ENCODE assay signal across 28 mouse cellular contexts in genomic region chr16:20530941-20531340, GRCm38 (mm10). TPM values are rescaled to one million over a fixed set of nuclear protein-coding genes. Genes with fewer than 3 reads are reported as not detected.
DNase-seq lines count a peak whose midpoint lies in the region; ATAC-seq and TF ChIP-seq lines count a peak whose summit lies in the region.
"Had no signal": no experiment of that assay in that cellular context is flagged by ENCODE, and none has a peak within 500 bp of the region (broad histone marks: within the 10 kb centered on the region; RNA-seq: fewer than 3 reads in every experiment).

No protein-coding gene starts in this region.

- H3K4me3 ChIP-seq in hindbrain, embryonic 12.5 days, result no peak overlapping the region
- H3K4me3 ChIP-seq in hindbrain, embryonic 11.5 days (ENCODE audit: low read depth, low read length), result no peak overlapping the region
- peak overlapping the region; percentile 20 for H3K4me3 ChIP-seq in ES-Bruce4 (ENCODE audit: low read depth, low read length)
- H3K4me3 ChIP-seq: embryonic facial prominence, embryonic 13.5 days; embryonic facial prominence, embryonic 15.5 days; erythroblast, embryonic 14.5 days; forebrain, embryonic 10.5 days; forebrain, embryonic 12.5 days had no signal

- no peak overlapping the region for H3K4me2 ChIP-seq in hindbrain, embryonic 12.5 days (replicated peaks)
- H3K4me2 ChIP-seq in hindbrain, embryonic 11.5 days (replicated peaks; ENCODE audit: low read depth, low read length), result no peak overlapping the region
- H3K4me2 ChIP-seq: embryonic facial prominence, embryonic 13.5 days; embryonic facial prominence, embryonic 15.5 days; forebrain, embryonic 12.5 days had no signal

- TF ChIP-seq POLR2A in ES-Bruce4 (IDR thresholded peaks at IDR 0.05; ENCODE audit: insufficient read depth, low read length), result no peak

- H3K36me3 ChIP-seq in hindbrain, embryonic 12.5 days, result peaks cover 77% of the 10 kb centered on the region
- H3K36me3 ChIP-seq in hindbrain, embryonic 11.5 days (ENCODE audit: control insufficient read depth, insufficient read depth, low read length), result peaks cover 17% of the 10 kb centered on the region
- peaks cover 12% of the 10 kb centered on the region; the same call in 1 of the 2 replicates for H3K36me3 ChIP-seq in ES-Bruce4 (ENCODE audit: control insufficient read depth, insufficient read depth, low read length, poor library complexity, severe bottlenecking)

- no peak for TF ChIP-seq EP300 in ES-Bruce4 (IDR thresholded peaks at IDR 0.05; ENCODE audit: insufficient read depth, low read depth, low read length)

- peak overlapping the region; percentile 13; the same call in 1 of the 2 replicates for H3K9ac ChIP-seq in hindbrain, embryonic 12.5 days
- no peak overlapping the region for H3K9ac ChIP-seq in hindbrain, embryonic 11.5 days (ENCODE audit: low read depth, low read length)
- H3K9ac ChIP-seq in ES-Bruce4 (ENCODE audit: low read depth, poor library complexity, severe bottlenecking), result peak overlapping the region; percentile 30
- H3K9ac ChIP-seq: embryonic facial prominence, embryonic 13.5 days; embryonic facial prominence, embryonic 15.5 days; forebrain, embryonic 12.5 days had no signal

- H3K4me1 ChIP-seq in hindbrain, embryonic 12.5 days, result no peaks in the 10 kb centered on the region
- H3K4me1 ChIP-seq in hindbrain, embryonic 11.5 days (replicated peaks; ENCODE audit: control insufficient read depth, insufficient read depth, low read length), result no peaks in the 10 kb centered on the region
- no peaks in the 10 kb centered on the region for H3K4me1 ChIP-seq in ES-Bruce4 (ENCODE audit: control insufficient read depth, insufficient read depth, low read length)
- H3K4me1 ChIP-seq: embryonic facial prominence, embryonic 13.5 days had no signal

- peak; percentile 42 for DNase-seq in cerebellum, adult 11-12 months
- no peak for DNase-seq in cerebellum, postnatal 4 days (ENCODE audit: low spot score in 2 of 2)
- DNase-seq in hindbrain, embryonic 11.5 days (ENCODE audit: low spot score), result no peak
- peak; percentile 24 for DNase-seq in ZHBTc4 (ENCODE audit: low read depth, low spot score)
- DNase-seq in ovary, postnatal 14 days (ENCODE audit: low spot score), result no peak
- DNase-seq in left cerebral cortex, adult 18-20 months (ENCODE audit: low spot score in 2 of 2), result no peak
- DNase-seq: adrenal gland, adult 2 months; adrenal gland, postnatal 10 days; adrenal gland, postnatal 25 days; B cell, adult 2 months; cerebellum, adult 11 months; cerebellum, adult 2 months; cerebellum, adult 9-10 months; cerebellum, postnatal 10 days; embryo, embryonic 11 days had no signal

- H3K27ac ChIP-seq in hindbrain, embryonic 12.5 days, result no peak overlapping the region
- no peak overlapping the region for H3K27ac ChIP-seq in hindbrain, embryonic 11.5 days (ENCODE audit: low read depth, low read length)
- H3K27ac ChIP-seq in ES-Bruce4 (ENCODE audit: insufficient read depth, low read length), result no peak overlapping the region
- H3K27ac ChIP-seq: embryonic facial prominence, embryonic 13.5 days; embryonic facial prominence, embryonic 15.5 days; forebrain, embryonic 10.5 days; forebrain, embryonic 12.5 days had no signal

- TF ChIP-seq CTCF in ES-Bruce4 (IDR thresholded peaks at IDR 0.05; ENCODE audit: low read depth, low read length), result no peak

- 95% methylated on average over 20 of the region's 20 CpGs for WGBS in hindbrain, embryonic 12.5 days
- WGBS in hindbrain, embryonic 11.5 days, result 95% methylated on average over 19 of the region's 20 CpGs

- no peaks in the 10 kb centered on the region for H3K9me3 ChIP-seq in hindbrain, embryonic 12.5 days (replicated peaks)
- H3K9me3 ChIP-seq in hindbrain, embryonic 11.5 days (ENCODE audit: control insufficient read depth, low read length), result no peaks in the 10 kb centered on the region
- H3K9me3 ChIP-seq in ES-Bruce4 (replicated peaks; ENCODE audit: control insufficient read depth, insufficient read depth, low read length, poor library complexity, severe bottlenecking), result no peaks in the 10 kb centered on the region
- H3K9me3 ChIP-seq: embryonic facial prominence, embryonic 13.5 days; embryonic facial prominence, embryonic 15.5 days; forebrain, embryonic 10.5 days; forebrain, embryonic 12.5 days; G1E had no signal

- no peak for ATAC-seq in hindbrain, embryonic 12.5 days (ENCODE audit: low FRiP score)
- ATAC-seq in hindbrain, embryonic 11.5 days (ENCODE audit: low FRiP score), result no peak
- ATAC-seq: CD4-positive, CD25-positive, alpha-beta regulatory T cell, adult 4 months; forebrain, embryonic 14.5 days; forebrain, embryonic 16.5 days; Patski had no signal

- H3K27me3 ChIP-seq in hindbrain, embryonic 12.5 days, result no peaks in the 10 kb centered on the region
- H3K27me3 ChIP-seq in hindbrain, embryonic 11.5 days (ENCODE audit: control insufficient read depth, insufficient read depth, low read length), result no peaks in the 10 kb centered on the region
- no peaks in the 10 kb centered on the region for H3K27me3 ChIP-seq in ES-Bruce4 (ENCODE audit: control insufficient read depth, insufficient read depth, low read length, poor library complexity, severe bottlenecking)
- H3K27me3 ChIP-seq: embryonic facial prominence, embryonic 13.5 days; embryonic facial prominence, embryonic 15.5 days; forebrain, embryonic 12.5 days; Patski had no signal

RNA-seq across cellular contexts. Expression of gene Ap2m1, which starts 4.3 kb away (rescaled TPM):
- 901 and 915 TPM in 2 replicates for polyA plus RNA-seq in hindbrain, embryonic 12.5 days (2016; fragmentation: Nextera tagmentation; extraction: Ambion mirVana)
- polyA plus RNA-seq in hindbrain, embryonic 11.5 days (2014; fragmentation: Nextera tagmentation; extraction: Ambion mirVana), result 923 and 941 TPM in 2 replicates
- polyA plus RNA-seq in ES-Bruce4 (2011; ENCODE audit: insufficient read depth, insufficient read length, low read depth, missing spikeins), result 282 and 298 TPM in 2 replicates
- 100 to 1,000 TPM; 826 to 873 TPM for total RNA-seq in left cerebral cortex, adult 18-20 months (2021)

RNA-seq across cellular contexts. Expression of gene Dvl3, which starts 14.2 kb away (rescaled TPM):
- polyA plus RNA-seq in hindbrain, embryonic 12.5 days (2016; fragmentation: Nextera tagmentation; extraction: Ambion mirVana), result 51.6 and 60.5 TPM in 2 replicates
- 50.8 and 58.9 TPM in 2 replicates for polyA plus RNA-seq in hindbrain, embryonic 11.5 days (2014; fragmentation: Nextera tagmentation; extraction: Ambion mirVana)
- 37.9 and 38.8 TPM in 2 replicates for polyA plus RNA-seq in ES-Bruce4 (2011; ENCODE audit: insufficient read depth, insufficient read length, low read depth, missing spikeins)
- 10 to 100 TPM; 57.0 to 57.5 TPM for total RNA-seq in left cerebral cortex, adult 18-20 months (2021)

RNA-seq across cellular contexts. Expression of gene Abcf3, which starts 17.4 kb away (rescaled TPM):
- polyA plus RNA-seq in hindbrain, embryonic 12.5 days (2016; fragmentation: Nextera tagmentation; extraction: Ambion mirVana), result 72.7 and 76.2 TPM in 2 replicates
- 52.4 and 63.1 TPM in 2 replicates for polyA plus RNA-seq in hindbrain, embryonic 11.5 days (2014; fragmentation: Nextera tagmentation; extraction: Ambion mirVana)
- polyA plus RNA-seq in ES-Bruce4 (2011; ENCODE audit: insufficient read depth, insufficient read length, low read depth, missing spikeins), result 56.2 and 61.0 TPM in 2 replicates
- total RNA-seq in left cerebral cortex, adult 18-20 months (2021), result 100 to 1,000 TPM; 100 to 120 TPM

RNA-seq across cellular contexts. Expression of gene Eif2b5, which starts 32.3 kb away (rescaled TPM):
- 118 and 127 TPM in 2 replicates for polyA plus RNA-seq in hindbrain, embryonic 12.5 days (2016; fragmentation: Nextera tagmentation; extraction: Ambion mirVana)
- 132 and 139 TPM in 2 replicates for polyA plus RNA-seq in hindbrain, embryonic 11.5 days (2014; fragmentation: Nextera tagmentation; extraction: Ambion mirVana)
- 86.6 and 94.0 TPM in 2 replicates for polyA plus RNA-seq in ES-Bruce4 (2011; ENCODE audit: insufficient read depth, insufficient read length, low read depth, missing spikeins)
- 10 to 100 TPM; 55.8 to 65.4 TPM for total RNA-seq in left cerebral cortex, adult 18-20 months (2021)

RNA-seq across cellular contexts. Expression of gene Vwa5b2, which starts 58.3 kb away (rescaled TPM):
- polyA plus RNA-seq in hindbrain, embryonic 12.5 days (2016; fragmentation: Nextera tagmentation; extraction: Ambion mirVana), result 8.8 and 11.0 TPM in 2 replicates
- polyA plus RNA-seq in hindbrain, embryonic 11.5 days (2014; fragmentation: Nextera tagmentation; extraction: Ambion mirVana), result 1.6 and 4.1 TPM in 2 replicates
- polyA plus RNA-seq in ES-Bruce4 (2011; ENCODE audit: insufficient read depth, insufficient read length, low read depth, missing spikeins), result 1.2 TPM in 2 replicates
- 10 to 100 TPM; 50.1 to 62.9 TPM for total RNA-seq in left cerebral cortex, adult 18-20 months (2021)
- total RNA-seq: common myeloid progenitor, adult 5-6 weeks; G1E had no signal

Comparison
In these comparisons a context has a peak if more than half of its experiments do, and no peak if none do; other contexts are left out.
1. DNase-seq: peak in cerebellum, adult 11-12 months (single experiment) and ZHBTc4 (single experiment); none in cerebellum, postnatal 4 days (0 of 2), hindbrain, embryonic 11.5 days (single experiment), ovary, postnatal 14 days (single experiment) and left cerebral cortex, adult 18-20 months (0 of 2).